Mouse (Mus musculus): ENCODE measurements at regions not wholly inside any gene's neighbourhood (a gene's known extent, or its start where the extent isn't known, plus 50 kb on each side); places are given as distances from the start of the nearest gene placed in this dataset.

- Histone ChIP-seq H3K9ac (ENCODE audit: low read depth, low read length) (no peak overlapping the region), H3K4me1 (ENCODE audit: control insufficient read depth, insufficient read depth, low read length) (no peaks in the 10 kb centered on the region), H3K36me3 (ENCODE audit: control insufficient read depth, insufficient read depth, low read length) (no peaks in the 10 kb centered on the region), H3K4me3 (ENCODE audit: low read depth, low read length) (no peak overlapping the region), H3K27ac (ENCODE audit: low read length) (no peak overlapping the region), H3K27me3 (ENCODE audit: control insufficient read depth, insufficient read depth, low read depth, low read length) (no peaks in the 10 kb centered on the region), H3K9me3 (replicated peaks; ENCODE audit: control insufficient read depth, low read length, poor library complexity, severe bottlenecking) (peaks cover 5% of the 10 kb centered on the region; the same call in 1 of the 2 replicates), H3K4me2 (ENCODE audit: low read length) (no peak overlapping the region)
- 89% methylated on average over 2 of the region's 2 CpGs for WGBS
- no peak for ATAC-seq
These were observed 90.2 kb upstream of the Prep start for GRCm38 (mm10) chr10:44976815-44977214.

- Histone ChIP-seq H3K27ac (ENCODE audit: low read length) (no peak overlapping the region), H3K4me2 (ENCODE audit: low read length) (no peak overlapping the region), H3K4me1 (ENCODE audit: control insufficient read depth, insufficient read depth, low read length) (no peaks in the 10 kb centered on the region), H3K4me3 (ENCODE audit: low read depth, low read length) (no peak overlapping the region), H3K9ac (ENCODE audit: low read depth, low read length) (no peak overlapping the region), H3K27me3 (ENCODE audit: control insufficient read depth, insufficient read depth, low read depth, low read length) (no peaks in the 10 kb centered on the region), H3K36me3 (ENCODE audit: control insufficient read depth, insufficient read depth, low read length) (no peaks in the 10 kb centered on the region), H3K9me3 (replicated peaks; ENCODE audit: control insufficient read depth, low read length, poor library complexity, severe bottlenecking) (no peaks in the 10 kb centered on the region)
- ATAC-seq: no peak
- 73% methylated on average over 2 of the region's 2 CpGs for WGBS
These were observed 95.1 kb upstream of the Prep start for GRCm38 (mm10) chr10:44971911-44972310.

- 83% methylated on average over 3 of the region's 3 CpGs for WGBS
- Histone ChIP-seq H3K4me2 (ENCODE audit: low read length) (no peak overlapping the region), H3K27me3 (ENCODE audit: control insufficient read depth, insufficient read depth, low read depth, low read length) (no peaks in the 10 kb centered on the region), H3K9me3 (replicated peaks; ENCODE audit: control insufficient read depth, low read length, poor library complexity, severe bottlenecking) (0 out of 2 replicates have a peak, but pooled peaks cover 2% of the 10 kb centered on the region), H3K4me1 (ENCODE audit: control insufficient read depth, insufficient read depth, low read length) (no peaks in the 10 kb centered on the region), H3K4me3 (ENCODE audit: low read depth, low read length) (no peak overlapping the region), H3K36me3 (ENCODE audit: control insufficient read depth, insufficient read depth, low read length) (no peaks in the 10 kb centered on the region), H3K27ac (ENCODE audit: low read length) (no peak overlapping the region), H3K9ac (ENCODE audit: low read depth, low read length) (no peak overlapping the region)
- ATAC-seq: no peak
These were observed 107.0 kb upstream of the Prep start for GRCm38 (mm10) chr10:44959968-44960367.

- Histone ChIP-seq H3K4me3 (ENCODE audit: low read depth, low read length) (no peak overlapping the region), H3K36me3 (ENCODE audit: control insufficient read depth, insufficient read depth, low read length) (no peaks in the 10 kb centered on the region), H3K4me2 (ENCODE audit: low read length) (no peak overlapping the region), H3K27me3 (ENCODE audit: control insufficient read depth, insufficient read depth, low read depth, low read length) (no peaks in the 10 kb centered on the region), H3K9me3 (replicated peaks; ENCODE audit: control insufficient read depth, low read length, poor library complexity, severe bottlenecking) (no peaks in the 10 kb centered on the region), H3K9ac (ENCODE audit: low read depth, low read length) (no peak overlapping the region), H3K27ac (ENCODE audit: low read length) (no peak overlapping the region), H3K4me1 (ENCODE audit: control insufficient read depth, insufficient read depth, low read length) (no peaks in the 10 kb centered on the region)
- 53% methylated on average over 1 of the region's 1 CpGs for WGBS
- ATAC-seq: no peak
These were observed 121.7 kb upstream of the Prep start for GRCm38 (mm10) chr10:44945205-44945725.

GRCm38 (mm10) chr10:44939403-44939802, 127.6 kb upstream of the Prep start:
- H3K27me3 ChIP-seq (ENCODE audit: control insufficient read depth, insufficient read depth, low read depth, low read length): no peaks in the 10 kb centered on the region
- no peak overlapping the region for H3K4me2 ChIP-seq (ENCODE audit: low read length)
- H3K36me3 ChIP-seq (ENCODE audit: control insufficient read depth, insufficient read depth, low read length): no peaks in the 10 kb centered on the region
- H3K4me3 ChIP-seq (ENCODE audit: low read depth, low read length): no peak overlapping the region
- no peak for ATAC-seq
- 33% methylated on average over 1 of the region's 1 CpGs for WGBS
- H3K27ac ChIP-seq (ENCODE audit: low read length): no peak overlapping the region
- H3K4me1 ChIP-seq (ENCODE audit: control insufficient read depth, insufficient read depth, low read length): no peaks in the 10 kb centered on the region
- no peaks in the 10 kb centered on the region for H3K9me3 ChIP-seq (replicated peaks; ENCODE audit: control insufficient read depth, low read length, poor library complexity, severe bottlenecking)
- H3K9ac ChIP-seq (ENCODE audit: low read depth, low read length): no peak overlapping the region

GRCm38 (mm10) chr10:44936976-44937500, 130.0 kb upstream of the Prep start:
- Histone ChIP-seq H3K9me3 (replicated peaks; ENCODE audit: control insufficient read depth, low read length, poor library complexity, severe bottlenecking) (no peaks in the 10 kb centered on the region), H3K4me1 (ENCODE audit: control insufficient read depth, insufficient read depth, low read length) (no peaks in the 10 kb centered on the region), H3K4me2 (ENCODE audit: low read length) (no peak overlapping the region), H3K36me3 (ENCODE audit: control insufficient read depth, insufficient read depth, low read length) (no peaks in the 10 kb centered on the region), H3K4me3 (ENCODE audit: low read depth, low read length) (no peak overlapping the region), H3K27me3 (ENCODE audit: control insufficient read depth, insufficient read depth, low read depth, low read length) (no peaks in the 10 kb centered on the region), H3K9ac (ENCODE audit: low read depth, low read length) (no peak overlapping the region), H3K27ac (ENCODE audit: low read length) (no peak overlapping the region)
- WGBS: 88% methylated on average over 5 of the region's 5 CpGs
- ATAC-seq: no peak

GRCm38 (mm10) chr10:44930796-44931195, 136.2 kb upstream of the Prep start:
- 91% methylated on average over 2 of the region's 2 CpGs for WGBS
- no peak for ATAC-seq

GRCm38 (mm10) chr10:44913751-44914388, 153.1 kb upstream of the Prep start:
- WGBS: 93% methylated on average over 8 of the region's 8 CpGs
- no peaks in the 10 kb centered on the region for H3K9me3 ChIP-seq (replicated peaks; ENCODE audit: control insufficient read depth, low read length, poor library complexity, severe bottlenecking)
- no peaks in the 10 kb centered on the region for H3K4me1 ChIP-seq (ENCODE audit: control insufficient read depth, insufficient read depth, low read length)
- H3K27ac ChIP-seq (ENCODE audit: low read length): no peak overlapping the region
- ATAC-seq: no peak
- H3K4me3 ChIP-seq (ENCODE audit: low read depth, low read length): no peak overlapping the region
- no peaks in the 10 kb centered on the region for H3K36me3 ChIP-seq (ENCODE audit: control insufficient read depth, insufficient read depth, low read length)
- H3K9ac ChIP-seq (ENCODE audit: low read depth, low read length): no peak overlapping the region
- no peaks in the 10 kb centered on the region for H3K27me3 ChIP-seq (ENCODE audit: control insufficient read depth, insufficient read depth, low read depth, low read length)
- no peak overlapping the region for H3K4me2 ChIP-seq (ENCODE audit: low read length)

More at GRCm38 (mm10) chr10:44930796-44931195, 136.2 kb upstream of the Prep start:
- Histone ChIP-seq H3K4me1 (ENCODE audit: control insufficient read depth, insufficient read depth, low read length) (no peaks in the 10 kb centered on the region), H3K27ac (ENCODE audit: low read length) (no peak overlapping the region), H3K9me3 (replicated peaks; ENCODE audit: control insufficient read depth, low read length, poor library complexity, severe bottlenecking) (no peaks in the 10 kb centered on the region), H3K4me2 (ENCODE audit: low read length) (no peak overlapping the region), H3K27me3 (ENCODE audit: control insufficient read depth, insufficient read depth, low read depth, low read length) (no peaks in the 10 kb centered on the region), H3K4me3 (ENCODE audit: low read depth, low read length) (no peak overlapping the region), H3K36me3 (ENCODE audit: control insufficient read depth, insufficient read depth, low read length) (no peaks in the 10 kb centered on the region), H3K9ac (ENCODE audit: low read depth, low read length) (no peak overlapping the region)

- no peaks in the 10 kb centered on the region for H3K36me3 ChIP-seq (ENCODE audit: control insufficient read depth, insufficient read depth, low read length)
- no peak overlapping the region for H3K4me2 ChIP-seq (ENCODE audit: low read length)
- H3K27ac ChIP-seq (ENCODE audit: low read length): no peak overlapping the region
- H3K4me3 ChIP-seq (ENCODE audit: low read depth, low read length): no peak overlapping the region
- H3K9ac ChIP-seq (ENCODE audit: low read depth, low read length): no peak overlapping the region
- ATAC-seq: no peak
- no peaks in the 10 kb centered on the region for H3K27me3 ChIP-seq (ENCODE audit: control insufficient read depth, insufficient read depth, low read depth, low read length)
- peaks cover 9% of the 10 kb centered on the region for H3K9me3 ChIP-seq (replicated peaks; ENCODE audit: control insufficient read depth, low read length, poor library complexity, severe bottlenecking)
- WGBS: 96% methylated on average over 4 of the region's 4 CpGs
- no peaks in the 10 kb centered on the region for H3K4me1 ChIP-seq (ENCODE audit: control insufficient read depth, insufficient read depth, low read length)
These were observed 162.5 kb upstream of the Prep start for GRCm38 (mm10) chr10:44904520-44904919.

Measured in midbrain, embryonic 16.5 days (tissue).